Mouse (Mus musculus) bone marrow, adult 2 months (tissue): ENCODE results near the gene Wfikkn1.

Experiments used
- CTCF ChIP-seq: fragments of 200-500 bp; IDR thresholded peaks from 2 replicates; pipeline ENCODE4 v1.5.1; 2011; ENCODE audit warnings: low read length, control low read depth; ENCODE audit not compliant: control insufficient read depth, insufficient read depth
- POLR2A ChIP-seq: fragments of 200-500 bp; IDR thresholded peaks from 2 replicates; pipeline ENCODE4 v1.6.1; 2011; ENCODE audit warnings: low read depth, mild to moderate bottlenecking, control low read depth, low read length, borderline replicate concordance; ENCODE audit not compliant: control insufficient read depth

DNA sequence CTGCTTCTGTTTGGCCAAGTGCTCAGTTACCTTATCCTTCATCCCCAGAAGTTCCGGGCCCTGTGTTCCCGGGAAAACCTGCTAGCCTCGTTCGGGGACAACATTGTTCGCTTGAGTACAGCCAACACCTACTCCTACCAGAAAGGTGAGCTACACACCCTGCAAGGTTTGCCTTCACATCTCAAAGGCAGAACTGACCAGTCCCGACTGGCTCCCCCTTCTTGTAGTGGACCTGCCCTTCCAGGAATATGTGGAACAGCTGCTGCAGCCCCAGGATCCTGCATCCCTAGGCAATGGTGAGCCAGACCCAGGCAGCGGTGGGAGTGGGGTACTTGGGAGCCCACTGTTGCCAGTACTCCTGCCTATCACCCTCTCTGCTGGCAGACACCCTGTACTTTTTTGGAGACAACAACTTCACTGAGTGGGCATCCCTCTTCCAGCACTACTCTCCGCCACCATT lies 51.1 kb downstream of the Wfikkn1 start:
- no peak for TF ChIP-seq CTCF
- TF ChIP-seq POLR2A = no peak
